Mouse (Mus musculus): ENCODE data around the gene Zbtb20. TPM values are rescaled to one million over a fixed set of nuclear protein-coding genes. Genes with fewer than 3 reads are reported as not detected.

Zbtb20 gene
- total RNA-seq, 4 experiments from 2014 or later = 253 to 310 (median 284) TPM

- no peak for DNase-seq (ENCODE audit: low spot score in 2 of 2)
Measured at GRCm38 (mm10) chr16:43072818-43073594, 197.3 kb downstream of the Zbtb20 start.

DNA sequence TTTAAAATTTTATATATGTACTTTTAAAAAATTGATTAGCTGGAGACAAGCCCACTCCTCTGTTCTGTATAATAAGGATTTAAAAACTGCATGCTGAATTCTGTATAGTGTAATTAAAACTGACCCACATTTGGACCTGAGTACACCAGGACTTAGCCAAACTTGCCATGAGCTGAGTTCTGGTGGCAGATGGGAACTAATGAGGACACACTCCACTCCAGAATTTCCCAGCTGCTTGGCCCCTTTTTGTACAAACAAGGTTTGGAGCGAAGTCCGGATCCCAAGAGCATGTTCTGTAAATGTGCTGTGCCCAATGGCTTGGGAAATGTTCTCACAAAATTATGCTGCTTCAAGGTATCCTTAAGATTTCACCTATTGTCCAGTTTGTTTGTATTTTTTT lies 204.7 kb downstream of the Zbtb20 start:
- DNase-seq (ENCODE audit: low spot score in 2 of 2) = peak; percentile 42 to 54

- DNase-seq (ENCODE audit: low spot score in 2 of 2) = no peak
Measured at GRCm38 (mm10) chr16:43080923-43081702, 205.4 kb downstream of the Zbtb20 start.

GRCm38 (mm10) chr16:43081995-43082394 lies 206.3 kb downstream of the Zbtb20 start:
- DNase-seq (ENCODE audit: low spot score in 2 of 2) = no peak

DNA sequence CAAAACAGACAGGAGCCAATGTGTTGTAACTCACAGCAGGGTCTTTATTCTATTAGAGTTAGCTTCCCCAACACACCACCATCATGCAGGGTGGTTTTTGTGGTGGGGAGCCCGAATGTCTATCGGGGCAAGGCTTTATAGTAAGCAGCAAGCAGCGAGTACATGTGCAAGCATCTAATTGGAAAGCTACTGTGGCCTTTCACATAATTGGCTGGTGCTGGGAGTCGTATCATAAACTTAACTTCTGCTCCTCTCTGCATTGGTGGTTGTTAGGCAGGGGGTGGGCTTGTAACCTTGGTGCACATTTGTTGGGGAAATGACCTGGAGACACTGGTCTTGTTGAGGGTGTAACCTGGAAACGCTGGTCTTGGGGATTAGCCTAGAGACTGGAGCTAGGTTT lies 207.1 kb downstream of the Zbtb20 start:
- DNase-seq (ENCODE audit: low spot score in 2 of 2) = no peak

GRCm38 (mm10) chr16:43090188-43090587 lies 214.5 kb downstream of the Zbtb20 start:
- DNase-seq (ENCODE audit: low spot score in 2 of 2) = no peak

GRCm38 (mm10) chr16:43094161-43094560 lies 218.5 kb downstream of the Zbtb20 start:
- no peak for DNase-seq (ENCODE audit: low spot score in 2 of 2)

- no peak for DNase-seq (ENCODE audit: low spot score in 2 of 2)
Measured at GRCm38 (mm10) chr16:43094756-43095155, 219.1 kb downstream of the Zbtb20 start.

GRCm38 (mm10) chr16:43096040-43096439 lies 220.4 kb downstream of the Zbtb20 start:
- DNase-seq (ENCODE audit: low spot score in 2 of 2) = no peak

GRCm38 (mm10) chr16:43098153-43098552 lies 222.5 kb downstream of the Zbtb20 start:
- DNase-seq (ENCODE audit: low spot score in 2 of 2) = no peak

- no peak for DNase-seq (ENCODE audit: low spot score in 2 of 2)
Measured at GRCm38 (mm10) chr16:43098666-43099065, 223.0 kb downstream of the Zbtb20 start.

GRCm38 (mm10) chr16:43111288-43111687 lies 235.6 kb downstream of the Zbtb20 start:
- no peak for DNase-seq (ENCODE audit: low spot score in 2 of 2)

- DNase-seq (ENCODE audit: low spot score in 2 of 2) = no peak
Measured at GRCm38 (mm10) chr16:43113968-43114367, 238.3 kb downstream of the Zbtb20 start.

- no peak for DNase-seq (ENCODE audit: low spot score in 2 of 2)
Measured at GRCm38 (mm10) chr16:43129966-43130365, 254.3 kb downstream of the Zbtb20 start.

DNA sequence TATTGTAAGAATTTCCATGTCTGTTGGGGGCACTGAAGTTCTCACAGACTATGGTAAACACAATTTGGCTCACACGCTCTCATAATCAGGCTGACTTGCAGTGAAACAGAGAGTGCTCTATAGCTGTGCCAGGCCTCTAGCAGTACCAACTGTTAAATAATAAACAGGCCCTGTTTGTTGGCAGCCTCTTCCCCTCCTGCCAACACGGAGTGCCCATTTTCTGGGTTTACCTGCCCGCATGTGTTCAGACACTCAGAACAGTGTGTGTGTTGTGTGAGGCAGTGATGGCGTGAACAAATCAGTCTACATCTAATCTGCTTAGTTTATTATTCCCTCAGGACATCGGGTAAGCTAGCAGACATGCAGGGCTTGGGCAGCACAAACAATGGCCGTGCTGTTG lies 254.9 kb downstream of the Zbtb20 start:
- DNase-seq (ENCODE audit: low spot score in 2 of 2) = peak; percentile 66 to 73

GRCm38 (mm10) chr16:43131077-43131476 lies 255.4 kb downstream of the Zbtb20 start:
- no peak for DNase-seq (ENCODE audit: low spot score in 2 of 2)

GRCm38 (mm10) chr16:43168506-43168905 lies 292.8 kb downstream of the Zbtb20 start:
- DNase-seq (ENCODE audit: low spot score in 2 of 2) = no peak

DNA sequence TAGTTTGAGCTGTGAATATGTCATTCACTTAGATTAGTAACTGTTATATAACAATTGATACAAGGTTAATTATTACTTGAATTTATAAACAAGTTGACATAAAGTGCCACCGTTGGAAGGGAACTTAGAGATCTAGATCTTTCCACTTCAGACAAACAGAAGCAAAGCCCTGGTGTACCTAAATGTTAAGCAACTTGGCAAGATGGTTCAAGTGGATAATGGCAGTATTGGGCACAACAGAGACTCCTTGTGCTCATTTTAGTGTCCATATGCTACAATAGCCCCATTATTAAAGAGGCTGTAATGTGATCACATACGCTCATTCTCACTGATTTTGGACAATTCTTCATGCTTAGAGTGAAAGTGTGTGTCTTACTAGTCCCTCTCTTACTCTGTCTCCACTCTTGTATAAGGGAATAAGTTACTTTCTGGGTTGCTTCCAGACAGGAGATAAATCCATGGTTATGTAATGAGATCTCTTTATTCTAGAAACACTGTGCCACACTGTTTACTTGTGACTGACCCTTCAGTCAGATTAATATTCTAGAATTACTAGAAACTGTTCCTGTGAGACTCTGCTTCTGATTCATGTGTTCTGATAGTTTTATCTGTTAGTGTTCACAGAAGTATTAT lies 293.7 kb downstream of the Zbtb20 start:
- DNase-seq (ENCODE audit: low spot score in 2 of 2) = no peak

DNA sequence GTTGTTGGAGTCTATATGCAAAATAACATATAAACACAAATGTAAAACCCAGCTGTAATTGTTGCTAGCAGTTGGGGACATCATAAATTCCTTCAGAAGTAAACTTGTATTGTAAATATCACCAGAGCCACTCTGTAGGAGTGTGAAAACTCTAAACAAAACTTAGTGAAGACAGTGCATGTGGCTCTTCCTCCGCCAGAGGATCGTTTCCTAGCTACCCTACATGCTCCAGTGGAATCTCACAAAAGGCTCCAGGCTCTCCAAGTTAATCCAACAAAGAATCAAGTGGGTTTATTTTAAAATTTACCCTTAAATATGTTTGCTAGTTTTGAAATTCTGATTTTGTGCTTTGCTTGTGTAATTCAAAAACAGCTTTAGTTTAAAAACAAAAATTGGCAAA lies 296.5 kb downstream of the Zbtb20 start:
- DNase-seq (ENCODE audit: low spot score in 2 of 2) = no peak

DNA sequence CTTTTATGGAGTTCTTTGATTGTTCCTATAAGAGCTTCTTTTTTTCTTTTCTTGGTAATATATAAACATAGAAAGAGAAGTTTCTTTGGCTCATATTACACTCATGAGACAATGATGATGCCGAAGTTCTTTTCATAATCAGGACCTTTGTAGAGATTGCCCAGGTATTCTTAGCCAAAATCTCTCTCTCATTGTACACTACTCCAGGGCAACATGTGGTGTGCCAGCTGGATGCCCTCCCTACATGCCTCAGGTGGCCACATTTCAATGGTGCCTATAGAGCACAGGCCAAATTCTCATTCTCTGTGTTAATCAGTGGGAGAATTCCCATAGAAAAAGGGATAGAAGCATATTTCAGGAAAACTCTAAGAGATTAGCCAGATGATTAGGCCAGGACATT lies 297.2 kb downstream of the Zbtb20 start:
- DNase-seq (ENCODE audit: low spot score in 2 of 2) = no peak

GRCm38 (mm10) chr16:43174815-43175214 lies 299.1 kb downstream of the Zbtb20 start:
- peak in 1 of 2 experiments; percentile 40 for DNase-seq (ENCODE audit: low spot score in 2 of 2)

DNA sequence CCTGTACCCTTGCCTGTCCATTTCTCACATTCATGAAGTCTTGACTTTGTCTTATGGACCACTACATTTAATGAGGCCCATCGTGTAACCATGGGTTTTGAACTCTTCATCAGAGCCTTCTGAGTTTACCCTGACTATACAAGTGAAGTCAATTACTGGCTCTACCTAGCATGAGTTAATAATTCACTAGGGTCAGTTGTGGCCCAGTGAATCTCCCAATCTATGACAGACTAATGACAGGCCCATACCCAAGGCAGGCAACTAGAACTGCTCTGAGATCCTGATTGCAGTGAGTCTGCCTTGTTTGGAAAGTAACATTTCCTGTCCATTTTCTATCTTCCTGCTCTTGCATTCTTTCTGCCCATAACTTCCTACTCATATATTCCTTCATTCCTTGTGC lies 305.4 kb downstream of the Zbtb20 start:
- no peak for DNase-seq (ENCODE audit: low spot score in 2 of 2)

All from layer of hippocampus, adult 8-10 months (tissue).